Mouse (Mus musculus): ENCODE measurements around the gene Llph.
"Not testable (repeated sequence)": the region's sequence is repeated elsewhere in the genome, so short reads cannot be mapped to it uniquely, and the experiment has no call there.

The Llph gene

DNA sequence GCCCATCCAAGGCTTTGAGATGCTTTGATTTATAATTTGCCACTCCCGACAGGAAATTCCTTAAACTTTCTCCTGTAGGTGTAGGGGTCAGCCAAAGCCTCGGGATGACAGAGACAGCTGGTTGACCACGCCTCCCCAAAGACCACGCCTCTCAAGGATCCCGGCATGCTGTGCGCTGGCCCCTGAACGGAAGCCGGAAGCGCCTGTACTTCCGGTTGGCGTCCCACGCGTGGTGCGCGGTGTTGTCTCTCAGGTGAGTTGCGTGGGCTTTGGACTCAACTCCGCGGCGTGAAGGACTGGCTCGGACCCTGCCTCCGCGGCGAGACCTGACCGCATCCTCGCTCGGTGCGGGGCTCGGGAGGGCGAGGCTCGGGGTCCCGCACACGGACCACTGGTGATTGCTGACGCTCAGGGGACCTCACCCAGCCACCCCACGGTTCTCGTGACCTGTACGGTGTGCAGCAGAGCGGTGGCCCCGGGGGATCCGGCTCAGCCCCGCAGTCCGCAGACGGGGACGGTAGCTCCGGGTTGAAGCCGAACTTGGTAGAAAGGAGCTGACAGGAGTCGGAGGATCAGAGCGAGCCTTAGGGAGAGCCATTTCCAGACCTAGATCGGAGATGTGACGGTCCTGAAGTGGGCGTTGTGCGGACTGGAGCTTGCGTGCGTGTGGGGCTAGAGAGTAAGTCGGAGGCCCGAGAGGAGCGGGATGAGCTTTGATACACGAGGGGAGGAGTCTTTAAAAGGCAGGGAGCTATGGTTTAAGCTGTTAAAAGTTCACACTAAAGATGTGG lies at the start of gene Llph:
Gene Llph, plus strand, starts transcription at position 200 of the 791 bp plus-strand sequence.
- DNase-seq (ENCODE audit: extremely low spot score, low read depth, low spot score) = no peak

DNA sequence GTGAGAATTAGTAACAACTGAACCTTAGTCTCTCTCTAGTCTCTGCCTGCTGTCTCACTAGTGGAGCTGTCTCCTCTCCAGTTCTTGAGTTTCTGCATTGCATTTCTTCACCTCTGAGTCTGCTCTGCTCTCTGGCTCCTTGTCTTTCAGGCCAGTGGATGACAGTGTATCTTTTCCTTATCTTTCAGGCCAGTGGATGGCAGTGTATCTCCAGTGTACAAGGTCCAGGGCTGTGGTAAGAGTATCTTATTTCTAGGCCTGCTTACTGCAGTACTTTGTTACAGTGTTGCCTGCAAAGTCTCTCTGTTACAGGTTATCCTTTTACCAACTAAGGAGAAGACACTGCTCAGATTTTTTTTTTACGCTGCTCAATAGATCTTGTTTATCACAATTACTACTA lies 44.0 kb upstream of the Llph start:
- DNase-seq (ENCODE audit: extremely low spot score, low read depth, low spot score) = no peak

DNA sequence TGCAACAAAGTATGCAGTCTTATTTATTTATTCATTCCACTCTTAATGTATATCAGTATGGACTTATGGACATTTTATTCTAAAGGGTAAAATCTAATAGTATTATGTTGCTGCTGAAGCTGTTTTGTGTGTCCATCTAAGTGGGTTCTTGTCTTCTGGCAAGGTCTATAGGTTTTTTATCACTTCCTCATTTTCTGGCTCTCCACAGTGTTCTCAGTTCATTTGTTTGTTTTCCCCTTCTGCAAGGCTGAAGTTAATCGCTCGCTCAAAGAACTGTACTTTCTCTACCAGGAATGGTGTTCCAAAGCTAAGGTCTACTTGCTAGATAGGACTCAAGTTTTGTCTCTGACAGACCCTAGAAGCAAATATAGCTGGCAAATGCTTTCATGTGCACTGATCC lies 43.5 kb upstream of the Llph start:
- no peak for DNase-seq (ENCODE audit: extremely low spot score, low read depth, low spot score)

DNA sequence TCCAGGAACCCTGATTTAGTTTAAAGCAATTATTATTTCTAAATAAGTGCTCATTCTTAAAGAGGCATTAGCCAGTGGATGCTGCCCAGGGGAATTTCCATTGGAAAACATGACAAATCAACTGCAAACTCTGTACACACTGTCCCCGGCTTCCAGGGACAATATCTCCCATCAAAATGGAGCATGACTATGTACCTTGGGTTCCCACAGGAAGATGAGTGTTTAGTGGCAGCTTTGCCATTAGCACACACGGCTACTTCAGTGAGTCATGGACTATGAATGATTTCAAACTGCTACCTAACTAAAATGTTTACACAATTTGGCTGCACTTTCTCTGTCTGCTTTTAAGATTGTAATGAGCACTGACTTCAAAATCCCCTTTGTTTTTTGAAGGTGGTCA lies 38.4 kb upstream of the Llph start:
- DNase-seq (ENCODE audit: extremely low spot score, low read depth, low spot score) = no peak

DNA sequence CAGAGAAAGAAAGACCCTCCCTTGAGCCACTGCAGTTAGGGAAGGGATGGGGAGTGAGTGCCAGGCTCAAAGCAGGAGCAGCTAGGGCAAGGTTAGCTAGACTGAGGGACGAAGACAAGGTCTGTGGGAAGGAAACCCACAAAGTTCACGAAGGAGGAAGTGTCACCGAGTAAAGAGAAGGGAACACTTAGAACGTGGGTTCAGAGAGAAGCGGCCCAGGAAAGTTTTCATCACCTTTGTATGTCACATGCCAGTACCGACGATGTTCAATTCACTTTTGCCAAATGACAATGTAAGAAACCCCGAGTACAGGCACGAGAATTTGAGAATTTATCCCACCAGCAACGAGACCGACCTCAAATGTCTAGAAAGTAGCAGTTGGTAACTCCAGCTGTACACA lies 37.6 kb upstream of the Llph start:
- no peak for DNase-seq (ENCODE audit: extremely low spot score, low read depth, low spot score)

DNA sequence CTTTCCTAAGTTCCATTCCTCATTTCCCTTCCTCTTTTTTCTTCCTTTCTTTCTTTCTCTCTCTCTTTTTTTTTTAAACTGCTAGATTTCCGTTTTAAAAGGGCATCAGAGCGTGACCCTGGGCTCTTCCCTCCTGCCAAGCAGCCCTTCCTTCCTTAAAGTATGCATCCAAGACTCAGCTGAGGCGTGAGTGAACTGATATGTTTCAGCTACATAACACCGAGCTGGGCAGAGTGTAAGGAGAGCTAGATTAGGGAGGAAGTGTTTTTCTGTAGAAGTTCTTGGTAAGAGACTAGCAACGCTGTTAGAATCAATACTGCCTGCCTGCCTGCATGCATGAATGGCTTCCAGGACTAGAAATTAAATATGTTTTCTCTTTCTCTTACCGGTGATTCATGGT lies 37.1 kb upstream of the Llph start:
- DNase-seq (ENCODE audit: extremely low spot score, low read depth, low spot score) = no peak

DNA sequence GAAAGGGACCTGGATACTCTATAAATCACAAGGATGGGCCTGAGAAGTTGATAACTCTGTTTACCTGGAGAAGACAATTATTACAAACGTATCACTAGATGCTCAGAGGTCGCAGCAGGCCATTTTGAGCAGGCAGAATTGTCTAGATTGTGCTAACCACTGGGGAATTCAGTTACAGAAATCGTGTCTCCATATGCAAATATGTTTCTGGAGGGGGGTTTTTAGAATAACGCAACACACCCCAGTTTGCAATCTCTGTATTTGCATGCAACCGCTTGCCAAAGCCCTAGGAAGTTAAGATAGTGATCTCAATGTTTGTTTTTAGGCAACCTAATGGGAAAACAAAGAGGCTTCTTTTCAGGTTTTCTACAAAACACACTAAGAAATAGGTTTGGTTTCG lies 35.7 kb upstream of the Llph start:
- no peak for DNase-seq (ENCODE audit: extremely low spot score, low read depth, low spot score)

DNA sequence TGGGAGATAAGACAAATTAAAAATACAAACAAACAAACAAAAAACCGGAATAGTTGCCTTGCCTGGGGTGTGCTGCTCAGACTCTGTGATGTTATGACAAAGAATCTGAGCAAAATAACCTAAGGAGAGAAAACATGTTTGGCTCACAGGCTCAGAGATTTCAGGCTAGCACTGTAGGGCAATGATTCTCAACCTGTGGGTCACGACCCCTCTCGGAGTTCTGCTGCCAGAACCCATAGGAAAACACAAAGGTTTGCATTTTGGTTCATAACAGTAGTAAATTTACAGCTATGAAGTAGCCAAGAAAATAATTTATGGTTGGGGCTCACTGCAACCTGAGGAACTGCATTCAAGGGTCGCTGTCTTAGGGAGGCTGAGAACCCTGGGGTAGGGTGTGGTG lies 34.6 kb upstream of the Llph start:
- DNase-seq (ENCODE audit: extremely low spot score, low read depth, low spot score) = no peak

DNA sequence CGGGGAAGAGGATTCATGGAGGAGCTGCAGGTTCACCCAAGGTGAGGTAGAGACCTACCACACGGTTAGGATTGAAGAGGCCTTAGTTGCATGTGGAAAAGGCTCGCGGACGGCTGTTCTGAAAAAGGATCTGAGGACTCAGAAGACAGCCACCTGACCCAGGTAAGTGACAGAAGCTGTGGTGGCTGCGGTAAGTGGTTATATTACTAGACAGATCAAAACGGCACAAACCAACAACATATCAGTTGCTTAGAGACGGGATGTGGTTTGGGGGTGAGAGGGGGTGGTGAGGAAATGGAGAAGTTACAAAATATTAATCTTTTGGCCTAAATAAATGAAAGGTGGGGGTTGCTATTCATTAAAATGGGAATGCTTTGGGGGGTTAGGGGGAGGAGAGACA lies 33.6 kb upstream of the Llph start:
- no peak for DNase-seq (ENCODE audit: extremely low spot score, low read depth, low spot score)

DNA sequence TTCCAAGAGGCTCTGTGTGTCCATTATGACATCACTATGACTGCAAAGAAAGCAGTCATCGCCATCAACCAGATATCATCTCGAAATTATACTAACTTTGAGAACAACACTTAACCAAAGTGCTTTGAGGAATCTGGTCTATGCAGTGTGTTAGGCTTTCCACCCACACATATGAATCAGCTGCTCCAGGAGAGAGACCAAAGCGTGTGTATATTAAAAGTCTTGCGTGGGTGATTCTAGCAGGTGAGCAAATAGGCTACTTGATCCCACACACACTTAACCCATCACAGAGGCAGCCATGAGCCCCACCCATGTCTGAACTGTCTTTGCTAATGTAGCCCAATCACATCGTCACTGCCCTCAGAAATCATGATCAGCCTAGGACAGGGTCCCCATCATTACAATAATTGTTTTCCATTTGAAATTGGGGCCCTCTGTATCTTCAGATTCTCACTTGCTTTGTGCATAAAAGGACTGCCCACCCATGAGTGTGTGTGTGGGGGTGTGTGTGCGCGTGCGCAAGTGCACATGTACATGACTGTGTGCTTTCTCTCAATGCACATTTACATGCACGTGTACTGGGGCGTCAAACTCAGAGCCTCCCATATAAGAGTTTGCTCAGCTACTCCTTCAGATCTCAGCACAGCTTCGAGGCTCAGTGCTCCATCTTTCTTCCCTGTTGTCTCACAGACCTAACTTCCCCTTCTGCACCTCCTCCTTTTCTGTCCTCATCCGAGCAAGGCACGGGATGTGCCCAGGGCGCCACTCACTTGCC lies 29.6 kb upstream of the Llph start:
- DNase-seq (ENCODE audit: extremely low spot score, low read depth, low spot score) = no peak

DNA sequence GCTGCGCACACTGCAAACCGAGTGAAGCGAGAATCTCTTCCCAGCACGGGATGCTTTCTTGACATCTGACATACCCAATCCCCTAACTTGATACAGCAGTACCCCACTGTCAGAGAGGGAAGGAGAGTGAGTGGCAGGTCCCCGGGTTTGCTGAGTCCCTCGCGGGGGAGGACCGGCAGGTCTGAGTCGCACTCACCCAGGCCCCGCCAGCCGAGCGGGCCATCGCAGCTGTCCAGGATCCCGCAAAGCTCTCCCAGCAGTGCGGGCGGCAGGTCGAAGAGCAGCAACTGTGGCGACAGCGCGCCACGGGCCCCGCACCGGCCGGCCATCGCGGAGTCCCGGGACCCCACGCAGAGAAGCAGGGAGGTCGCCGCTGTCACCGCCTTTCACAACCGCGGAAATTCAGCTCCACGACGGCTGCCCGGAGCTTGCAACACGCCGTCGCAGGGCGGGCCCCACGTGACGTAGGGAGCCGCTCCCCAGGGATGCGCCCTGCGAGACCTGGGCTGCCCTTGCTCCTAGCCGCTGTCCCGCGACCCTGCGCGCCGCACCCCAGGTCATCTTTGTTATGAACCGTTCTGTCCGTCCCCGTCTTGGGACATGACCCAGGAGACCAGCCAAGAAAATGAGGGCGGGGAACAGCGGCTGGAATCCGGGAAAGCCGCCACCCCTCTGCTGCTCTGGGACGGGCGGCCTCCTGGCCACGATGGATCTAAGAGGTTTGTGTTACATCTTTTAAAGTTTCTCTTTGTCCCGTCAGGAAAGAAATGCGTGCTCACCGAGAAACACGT lies 25.5 kb upstream of the Llph start, which contains the start of gene Tmbim4:
Gene Tmbim4, plus strand, starts transcription at position 460 of the 791 bp plus-strand sequence.
- no peak for DNase-seq (ENCODE audit: extremely low spot score, low read depth, low spot score)

DNA sequence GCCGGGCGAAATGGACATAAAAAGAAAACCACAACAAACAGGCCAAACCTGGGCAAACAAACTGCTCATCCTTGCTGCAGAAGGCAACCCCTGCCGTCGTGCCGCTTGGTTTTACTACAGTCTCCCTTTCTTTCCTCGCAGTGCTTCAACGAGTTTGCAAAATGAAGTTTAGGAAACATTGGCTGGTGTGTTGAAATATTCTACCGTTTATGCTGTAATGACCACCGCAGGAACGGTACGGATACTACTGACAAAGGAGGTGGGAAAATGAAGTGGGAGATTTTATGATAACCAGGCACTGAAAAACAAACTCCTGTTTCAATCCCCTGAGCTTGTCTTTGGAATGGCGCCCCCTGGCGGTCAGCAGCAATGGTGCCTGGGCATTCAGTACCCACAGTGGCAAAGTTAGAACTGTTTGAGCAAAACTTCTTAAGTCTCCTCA lies 24.9 kb upstream of the Llph start, which contains the start of gene Irak3:
Gene Irak3, minus strand, starts transcription at position 170 of the 442 bp plus-strand sequence.
- peak; percentile 81 for DNase-seq (ENCODE audit: extremely low spot score, low read depth, low spot score)

DNA sequence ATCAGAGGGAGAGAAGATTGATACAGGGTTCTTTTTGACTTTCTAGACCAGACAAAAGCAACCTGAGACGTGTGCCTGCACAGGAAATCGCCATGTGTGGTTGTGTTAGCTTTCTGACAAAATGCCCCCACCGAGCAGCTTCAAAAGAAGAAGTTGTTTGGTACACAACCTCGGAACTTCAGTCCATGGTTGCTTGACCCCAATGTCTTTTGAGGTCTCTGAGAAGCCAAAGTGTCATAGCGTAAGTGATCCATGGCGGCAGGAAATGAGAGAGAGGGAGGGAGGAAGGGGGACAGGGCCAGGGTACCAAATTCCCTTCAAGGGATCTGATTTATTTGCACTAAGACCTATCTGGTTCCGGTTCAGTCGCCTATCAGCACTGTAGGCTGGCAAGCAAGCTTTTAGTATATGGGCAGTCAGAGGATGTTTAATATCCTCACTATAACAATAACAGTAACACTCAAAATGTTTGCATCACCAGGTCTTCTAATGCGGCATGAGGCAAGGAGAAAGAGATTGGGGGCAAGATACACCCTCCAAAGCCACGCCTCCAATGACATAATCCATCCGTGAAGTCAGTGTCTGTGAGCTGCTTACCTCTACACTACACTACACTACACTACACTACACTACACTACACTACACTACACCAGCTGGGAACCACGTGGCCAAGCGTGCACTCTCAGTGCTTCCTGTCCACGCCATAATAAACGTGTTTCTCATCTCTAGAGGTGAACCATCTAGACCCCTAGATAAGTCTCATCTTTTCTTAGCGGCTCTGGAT lies 24.2 kb upstream of the Llph start:
- DNase-seq (ENCODE audit: extremely low spot score, low read depth, low spot score) = no peak

DNA sequence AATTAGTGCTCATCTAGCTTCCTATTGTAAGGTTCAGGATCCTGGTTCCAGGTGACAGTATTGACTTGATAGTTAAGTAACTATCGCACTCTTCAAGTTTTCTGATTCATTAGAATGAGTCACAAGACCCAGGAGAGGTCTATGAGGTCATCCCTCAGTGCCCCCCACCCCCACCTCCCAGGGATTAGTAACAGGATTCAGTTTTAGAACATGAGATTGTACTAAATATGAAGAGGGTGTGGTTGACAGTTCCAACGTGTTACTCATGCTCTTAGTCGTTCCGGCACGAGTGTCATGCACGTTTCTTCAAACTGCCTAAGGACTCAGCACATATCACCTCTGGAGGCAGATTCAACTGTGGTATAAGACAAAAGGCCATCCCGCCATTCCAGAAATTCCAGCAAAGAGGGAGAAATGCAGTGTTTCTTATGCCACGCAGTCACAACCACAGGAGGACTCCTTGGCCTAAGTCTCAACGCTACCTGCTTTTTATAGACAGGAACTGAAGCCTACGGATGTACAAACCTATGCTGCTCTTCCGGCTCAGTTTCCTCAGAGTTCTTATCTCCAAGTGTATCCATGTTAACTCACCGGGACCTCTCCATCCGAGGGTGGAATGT lies 22.2 kb upstream of the Llph start:
- no peak for DNase-seq (ENCODE audit: extremely low spot score, low read depth, low spot score)

DNA sequence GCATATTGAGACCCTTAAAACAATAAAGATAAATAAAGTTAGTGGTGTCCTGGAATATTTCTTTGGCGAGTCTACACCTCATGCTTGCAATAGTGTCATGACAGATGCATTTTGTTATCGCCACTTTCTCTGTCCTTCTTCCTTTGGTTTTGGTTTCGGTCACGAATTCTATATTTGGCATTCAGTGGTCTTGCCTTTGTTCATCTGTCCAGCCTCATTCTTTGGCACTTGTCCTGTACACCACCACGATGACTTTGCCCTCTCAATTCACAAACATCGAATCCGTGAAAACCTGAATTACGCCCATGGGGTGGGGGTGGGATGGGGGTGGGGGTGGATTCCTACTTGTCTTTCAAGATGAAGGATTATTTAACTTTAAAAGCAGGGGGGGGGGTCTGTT lies 18.9 kb upstream of the Llph start:
- DNase-seq (ENCODE audit: extremely low spot score, low read depth, low spot score) = no peak

DNA sequence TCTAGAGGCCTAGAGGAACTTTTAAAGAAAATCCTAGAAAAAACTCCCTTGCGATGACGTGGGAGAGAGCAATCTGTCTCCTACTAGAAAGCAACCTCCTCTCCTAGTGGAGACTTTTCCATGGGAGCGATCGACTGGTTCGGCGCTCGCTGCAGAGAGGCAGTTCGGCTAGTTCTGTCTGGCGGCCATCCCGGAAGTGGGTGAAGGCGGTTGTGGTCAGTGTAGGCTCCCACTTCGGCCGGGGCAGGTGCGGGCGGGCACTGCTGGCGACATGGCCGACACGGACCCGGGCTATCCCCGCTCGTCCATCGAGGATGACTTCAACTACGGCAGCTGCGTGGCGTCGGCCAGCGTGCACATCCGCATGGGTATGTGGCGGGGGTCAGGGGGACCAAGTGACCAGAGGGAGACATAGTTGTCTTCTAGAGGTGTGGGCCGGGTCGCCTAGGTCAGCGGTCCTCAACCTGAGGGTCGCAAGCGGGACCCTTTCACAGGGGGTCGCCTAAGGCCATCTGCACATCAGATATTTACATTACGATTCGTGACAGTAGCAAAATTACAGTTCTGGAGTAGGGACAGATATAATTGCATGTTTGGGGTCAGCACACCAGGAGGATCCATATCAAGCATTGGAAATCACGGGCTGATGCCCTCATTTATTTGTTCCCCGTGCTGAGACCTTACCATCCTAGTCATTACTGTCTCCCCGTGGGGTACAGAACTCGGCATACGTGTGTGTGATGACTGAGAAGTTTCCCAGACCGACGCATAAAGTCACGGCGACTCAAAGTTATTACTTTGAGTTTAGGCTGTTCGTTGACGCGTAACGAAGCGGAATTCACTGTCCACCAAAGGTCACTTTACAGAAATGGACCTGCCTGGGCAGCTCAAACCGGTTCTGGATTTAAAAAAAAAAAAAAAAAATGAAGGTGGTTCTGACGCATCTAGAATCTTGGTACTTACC lies 18.0 kb upstream of the Llph start:
- DNase-seq (ENCODE audit: extremely low spot score, low read depth, low spot score) = peak; percentile 47

DNA sequence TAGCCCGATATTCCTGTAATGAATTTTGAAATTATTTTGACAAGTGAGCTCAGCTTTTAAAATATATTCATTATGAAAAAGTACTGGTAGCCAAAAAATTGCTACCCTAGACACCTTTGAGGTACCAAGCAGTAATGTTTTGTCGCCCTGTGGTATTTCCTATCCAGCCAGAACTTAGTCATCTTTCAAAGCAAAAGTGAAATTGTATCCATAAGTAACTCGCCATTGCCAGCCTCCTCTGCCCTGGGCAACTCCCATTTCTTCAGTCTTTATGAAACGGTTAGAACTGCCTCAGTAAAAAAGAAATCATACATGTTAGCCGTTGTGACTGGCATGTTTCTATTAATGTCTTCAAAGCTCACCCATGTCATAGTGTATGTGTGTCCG lies 17.3 kb upstream of the Llph start:
- no peak for DNase-seq (ENCODE audit: extremely low spot score, low read depth, low spot score)

DNA sequence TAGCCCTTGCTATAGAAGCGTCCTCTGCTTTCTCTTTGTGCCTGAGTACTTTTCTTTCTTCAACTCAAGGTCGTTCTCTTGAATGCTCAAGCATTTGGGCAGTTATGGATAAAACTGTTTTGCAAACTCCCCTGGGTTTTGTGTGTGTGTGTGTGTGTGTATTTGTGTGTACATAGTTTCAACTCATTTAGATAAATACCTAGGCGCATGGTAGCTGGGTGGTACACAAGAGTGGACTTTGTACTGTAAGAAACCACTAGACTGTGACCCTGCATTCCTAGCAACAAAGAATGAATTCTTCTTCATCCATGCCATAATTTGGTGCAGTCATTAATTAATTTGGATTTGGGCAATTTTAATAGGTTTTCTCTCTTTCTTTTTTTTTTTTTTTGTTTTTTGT lies 16.8 kb upstream of the Llph start:
- DNase-seq (ENCODE audit: extremely low spot score, low read depth, low spot score) = no peak

DNA sequence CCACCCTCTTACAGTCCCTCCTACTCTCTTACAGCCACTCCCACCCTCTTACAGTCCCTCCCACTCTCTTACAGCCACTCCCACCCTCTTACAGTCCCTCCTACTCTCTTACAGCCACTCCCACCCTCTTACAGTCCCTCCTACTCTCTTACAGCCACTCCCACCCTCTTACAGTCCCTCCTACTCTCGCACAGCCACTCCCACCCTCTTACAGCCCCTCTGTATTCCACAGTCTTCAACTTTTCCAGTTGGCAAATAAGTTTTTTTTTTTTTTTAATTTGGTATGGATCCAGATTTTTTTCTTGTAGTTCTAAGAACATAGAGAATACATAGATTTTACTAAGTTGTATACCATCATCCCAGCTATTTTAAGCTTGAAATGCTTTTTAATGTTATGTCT lies 9.8 kb upstream of the Llph start:
- DNase-seq (ENCODE audit: extremely low spot score, low read depth, low spot score) = not testable (repeated sequence)
